Mouse (Mus musculus) liver, embryonic 13.5 days (tissue): ENCODE measurements around the gene Tagln3. TPM values are rescaled to one million over a fixed set of nuclear protein-coding genes. Genes with fewer than 3 reads are reported as not detected.
A peak's percentile ranks its signal among the peaks of the same experiment; 100 is the strongest.

ENCODE experiments used
- ATAC-seq: fragments of 200-750 bp; cut with Nextera tagmentation; 2 replicates; pipeline ENCODE4 v1.8.0; 2017; ENCODE audit warnings: low read depth, mild to moderate bottlenecking, moderate number of reproducible peaks, moderate library complexity
- DNase-seq: peaks from one replicate; pipeline ENCODE4 v3.0.0; 2022
- H3K27ac ChIP-seq: fragments of 300-500 bp; sonication (generic); 2 replicates; pipeline ENCODE4 v1.5.1; 2015; ENCODE audit warnings: moderate library complexity, mild to moderate bottlenecking, inconsistent platforms
- H3K27me3 ChIP-seq: fragments of 300-500 bp; sonication (generic); 2 replicates; pipeline ENCODE4 v1.6.1; 2015; ENCODE audit warnings: mild to moderate bottlenecking, inconsistent platforms
- H3K36me3 ChIP-seq: fragments of 300-500 bp; sonication (generic); 2 replicates; pipeline ENCODE4 v1.6.1; 2015; ENCODE audit warnings: mild to moderate bottlenecking, inconsistent platforms
- H3K4me1 ChIP-seq: fragments of 300-500 bp; sonication (generic); replicated peaks from 2 replicates; pipeline ENCODE4 v1.6.1; 2015; ENCODE audit warnings: inconsistent platforms
- H3K4me2 ChIP-seq: fragments of 300-500 bp; sonication (generic); 2 replicates; pipeline ENCODE4 v1.6.1; 2015; ENCODE audit warnings: inconsistent platforms, mild to moderate bottlenecking, moderate library complexity
- H3K4me3 ChIP-seq: fragments of 300-500 bp; sonication (generic); replicated peaks from 2 replicates; pipeline ENCODE4 v1.5.1; 2015; ENCODE audit warnings: mild to moderate bottlenecking, inconsistent platforms
- H3K9ac ChIP-seq: fragments of 300-500 bp; sonication (generic); 2 replicates; pipeline ENCODE4 v1.6.1; 2015; ENCODE audit warnings: mild to moderate bottlenecking, inconsistent platforms
- H3K9me3 ChIP-seq: fragments of 300-500 bp; sonication (generic); replicated peaks from 2 replicates; pipeline ENCODE4 v1.6.1; 2016; ENCODE audit warnings: inconsistent platforms
- WGBS: fragments of 180-500 bp; shearing (Covaris S2); methylation state at CpG from one replicate; pipeline ENCODE4 v1.1.7; 2015; ENCODE audit not compliant: insufficient replicate concordance; 5-methylcytosine and 5-hydroxymethylcytosine counted together
- polyA plus RNA-seq: library from polyadenylated mRNA; unstranded; fragments of >200 nt; fragmentation: Nextera tagmentation; extraction: Ambion mirVana; gene quantifications from 2 replicates; pipeline ENCODE4 v1.2.1, GENCODE M21; 2015

Tagln3 gene
- polyA plus RNA-seq, 1 experiment from 2014 or later = 0.48 TPM

- no peaks in the 10 kb centered on the region for H3K36me3 ChIP-seq
- no peak overlapping the region for H3K4me2 ChIP-seq
- H3K4me1 ChIP-seq = no peaks in the 10 kb centered on the region
- no peak overlapping the region for H3K4me3 ChIP-seq
- WGBS = 16% methylated on average over 9 of the region's 9 CpGs
- H3K9ac ChIP-seq = no peak overlapping the region
- DNase-seq (no peak), ATAC-seq (no peak)
- H3K27me3 ChIP-seq = no peaks in the 10 kb centered on the region
- H3K27ac ChIP-seq = no peak overlapping the region
- H3K9me3 ChIP-seq = no peaks in the 10 kb centered on the region
Observed at GRCm38 (mm10) chr16:45756855-45757254, 32.4 kb upstream of the Tagln3 start.

DNA sequence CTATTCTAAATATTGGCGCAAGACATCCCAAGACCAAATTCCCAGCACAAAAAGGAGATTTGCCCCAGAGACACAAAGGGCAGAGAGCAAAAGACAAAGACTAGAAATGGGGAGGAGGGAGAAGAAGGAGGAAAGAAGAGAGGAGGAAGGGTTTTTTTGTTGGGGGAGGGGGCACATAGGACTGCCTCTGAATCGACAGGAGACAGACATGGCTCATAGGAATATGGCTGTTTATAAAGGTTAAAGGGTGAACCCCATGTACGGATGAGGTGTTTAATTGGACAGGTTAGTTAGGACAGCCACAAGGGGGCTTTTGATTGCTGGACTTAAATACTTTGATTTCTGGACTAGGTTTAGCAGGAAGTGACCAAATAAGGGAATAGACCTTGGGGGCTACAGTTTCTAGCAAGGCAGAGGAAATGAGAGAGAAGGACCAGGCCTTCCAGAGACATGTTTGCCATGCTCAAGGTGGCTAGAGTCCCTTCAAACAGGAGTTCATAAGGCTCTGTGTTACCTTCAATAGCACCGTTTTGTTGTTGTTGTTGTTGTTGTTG is 19.3 kb upstream of the Tagln3 start:
- Histone ChIP-seq H3K4me1 (peaks cover 17% of the 10 kb centered on the region), H3K4me3 (no peak overlapping the region), H3K4me2 (peak overlapping the region; percentile 70), H3K27ac (no peak overlapping the region), H3K9ac (no peak overlapping the region), H3K27me3 (no peaks in the 10 kb centered on the region), H3K9me3 (no peaks in the 10 kb centered on the region), H3K36me3 (peaks cover 5% of the 10 kb centered on the region; the same call in 1 of the 2 replicates)
- DNase-seq = no peak
- ATAC-seq = no peak
- 80% methylated on average over 4 of the region's 4 CpGs for WGBS

DNA sequence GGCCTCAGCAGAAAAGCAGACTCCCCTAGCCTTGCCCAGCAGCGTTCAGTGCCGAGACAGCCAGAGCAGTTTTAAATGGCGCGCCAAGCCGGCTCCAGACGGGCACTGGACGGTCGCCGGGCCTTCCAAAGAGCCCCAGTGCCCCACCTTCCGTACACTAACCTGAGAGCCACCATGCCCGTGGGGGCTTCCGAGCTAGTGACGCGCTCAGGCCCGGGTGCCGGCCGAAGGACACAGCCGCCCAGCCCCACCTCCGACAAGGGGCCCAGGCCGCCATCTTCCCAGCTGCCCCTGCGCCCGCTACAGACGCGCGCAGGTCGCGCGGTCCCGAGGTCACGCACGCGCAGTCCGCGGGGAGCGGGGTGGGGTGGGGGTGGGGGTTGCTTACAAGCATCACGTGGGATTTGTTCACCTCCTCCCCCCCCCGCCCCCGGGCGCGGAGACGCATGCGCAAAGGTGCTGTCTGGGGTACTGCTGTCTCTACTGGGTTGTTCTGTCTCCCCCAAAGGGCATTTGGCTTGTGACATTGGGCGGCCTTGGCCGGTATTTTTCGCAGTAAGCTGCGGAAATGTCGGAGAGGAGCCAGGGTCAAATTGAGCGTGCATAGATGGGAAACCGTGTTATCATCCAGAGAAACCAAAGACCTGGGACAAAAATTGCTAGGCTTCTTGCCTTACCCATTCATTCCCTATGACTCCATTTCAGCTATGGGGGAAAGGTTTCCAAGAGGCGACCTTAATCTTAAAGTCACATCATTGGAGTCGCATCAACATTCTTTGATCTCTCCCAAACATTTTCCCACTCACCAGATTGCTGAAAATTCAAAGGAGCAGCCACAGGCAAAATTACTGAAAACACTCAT is 18.4 kb upstream of the Tagln3 start, which contains the start of gene Abhd10:
Gene Abhd10 (minus strand): TSS at position 341 of the 862 bp plus-strand sequence.
- Histone ChIP-seq H3K36me3 (peaks cover 11% of the 10 kb centered on the region; the same call in 1 of the 2 replicates), H3K9me3 (no peaks in the 10 kb centered on the region), H3K27ac (peak within 1 kb of the TSS; percentile 84), H3K9ac (peak within 1 kb of the TSS; percentile 90), H3K4me2 (peak within 1 kb of the TSS; percentile 70), H3K4me3 (peak within 1 kb of the TSS; percentile 86), H3K27me3 (no peaks in the 10 kb centered on the region), H3K4me1 (peaks cover 17% of the 10 kb centered on the region)
- DNase-seq (peak; percentile 80), ATAC-seq (peak; percentile 99)
- under 1% methylated on average over 40 of the region's 51 CpGs for WGBS

DNA sequence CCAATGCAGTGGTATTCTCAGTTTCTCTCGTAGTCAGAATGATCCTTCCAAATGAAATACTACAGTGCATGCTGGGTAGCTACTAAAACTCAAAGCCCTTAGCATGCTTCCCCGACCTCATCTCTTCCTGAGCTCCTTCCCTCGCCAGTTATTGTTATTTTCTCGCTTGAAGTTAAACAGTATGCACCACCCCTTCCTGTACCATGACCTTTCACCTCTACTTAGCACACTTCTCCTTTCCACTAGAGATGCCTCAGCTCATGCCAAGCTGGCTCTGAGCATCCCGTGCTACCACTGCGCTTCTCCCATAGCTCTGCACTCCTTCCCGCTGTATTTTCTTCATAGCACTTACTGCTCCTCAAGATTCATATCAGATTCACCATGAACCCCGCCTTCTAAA is 13.5 kb upstream of the Tagln3 start:
- DNase-seq (no peak), ATAC-seq (no peak)
- peaks cover 52% of the 10 kb centered on the region for H3K36me3 ChIP-seq
- WGBS = 74% methylated on average over 8 of the region's 8 CpGs
- no peak overlapping the region for H3K9ac ChIP-seq
- no peaks in the 10 kb centered on the region for H3K27me3 ChIP-seq
- no peaks in the 10 kb centered on the region for H3K9me3 ChIP-seq
- H3K4me1 ChIP-seq = peaks cover 9% of the 10 kb centered on the region
- no peak overlapping the region for H3K27ac ChIP-seq
- H3K4me3 ChIP-seq = no peak overlapping the region
- H3K4me2 ChIP-seq = no peak overlapping the region

DNA sequence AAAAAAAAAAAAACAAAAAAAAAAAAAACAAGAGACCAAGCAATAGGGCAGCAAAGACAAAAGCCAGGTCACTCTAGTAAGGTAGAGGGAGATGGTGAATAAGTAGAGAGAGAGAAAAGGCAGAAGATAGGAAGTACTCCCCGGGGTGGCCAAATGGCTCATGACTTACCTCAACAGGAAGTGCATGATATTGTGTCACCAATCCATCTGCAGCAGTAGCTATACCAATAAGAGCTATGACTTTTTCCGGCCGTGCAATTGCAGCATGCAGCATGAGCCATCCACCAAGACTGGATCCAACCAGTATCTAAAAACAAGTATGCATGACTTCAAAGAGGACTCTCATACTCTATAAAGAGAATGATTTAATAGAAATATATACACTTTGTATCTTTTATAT is 12.3 kb upstream of the Tagln3 start:
- H3K9me3 ChIP-seq = no peaks in the 10 kb centered on the region
- no peak for ATAC-seq

GRCm38 (mm10) chr16:45729163-45729562 is 4.8 kb upstream of the Tagln3 start:
- Histone ChIP-seq H3K36me3 (peaks cover 36% of the 10 kb centered on the region), H3K4me1 (peaks cover 6% of the 10 kb centered on the region), H3K9me3 (no peaks in the 10 kb centered on the region), H3K9ac (no peak overlapping the region), H3K4me3 (no peak overlapping the region), H3K27me3 (peaks cover 13% of the 10 kb centered on the region), H3K27ac (no peak overlapping the region), H3K4me2 (no peak overlapping the region)
- ATAC-seq (no peak), DNase-seq (no peak)
- 75% methylated on average over 5 of the region's 5 CpGs for WGBS

More for the DNA sequence above, 12.3 kb upstream of the Tagln3 start:
- Histone ChIP-seq H3K27me3 (no peaks in the 10 kb centered on the region), H3K9ac (no peak overlapping the region), H3K4me3 (no peak overlapping the region), H3K27ac (no peak overlapping the region), H3K36me3 (peaks cover 56% of the 10 kb centered on the region), H3K4me2 (no peak overlapping the region), H3K4me1 (peaks cover 9% of the 10 kb centered on the region)
- no peak for DNase-seq
- 58% methylated on average over 3 of the region's 3 CpGs for WGBS

GRCm38 (mm10) chr16:45724742-45725102 is 314 bp upstream of the Tagln3 start:
- peak overlapping the region; percentile 39; the same call in 1 of the 2 replicates for H3K9ac ChIP-seq
- no peaks in the 10 kb centered on the region for H3K9me3 ChIP-seq
- H3K27me3 ChIP-seq = peaks cover 25% of the 10 kb centered on the region
- peak overlapping the region; percentile 65 for H3K4me2 ChIP-seq
- no peak for DNase-seq
- peaks cover 10% of the 10 kb centered on the region for H3K4me1 ChIP-seq
- ATAC-seq = no peak
- no peak overlapping the region for H3K27ac ChIP-seq
- peak overlapping the region; percentile 47 for H3K4me3 ChIP-seq
- H3K36me3 ChIP-seq = peaks cover 10% of the 10 kb centered on the region
- WGBS = 8% methylated on average over 10 of the region's 10 CpGs

DNA sequence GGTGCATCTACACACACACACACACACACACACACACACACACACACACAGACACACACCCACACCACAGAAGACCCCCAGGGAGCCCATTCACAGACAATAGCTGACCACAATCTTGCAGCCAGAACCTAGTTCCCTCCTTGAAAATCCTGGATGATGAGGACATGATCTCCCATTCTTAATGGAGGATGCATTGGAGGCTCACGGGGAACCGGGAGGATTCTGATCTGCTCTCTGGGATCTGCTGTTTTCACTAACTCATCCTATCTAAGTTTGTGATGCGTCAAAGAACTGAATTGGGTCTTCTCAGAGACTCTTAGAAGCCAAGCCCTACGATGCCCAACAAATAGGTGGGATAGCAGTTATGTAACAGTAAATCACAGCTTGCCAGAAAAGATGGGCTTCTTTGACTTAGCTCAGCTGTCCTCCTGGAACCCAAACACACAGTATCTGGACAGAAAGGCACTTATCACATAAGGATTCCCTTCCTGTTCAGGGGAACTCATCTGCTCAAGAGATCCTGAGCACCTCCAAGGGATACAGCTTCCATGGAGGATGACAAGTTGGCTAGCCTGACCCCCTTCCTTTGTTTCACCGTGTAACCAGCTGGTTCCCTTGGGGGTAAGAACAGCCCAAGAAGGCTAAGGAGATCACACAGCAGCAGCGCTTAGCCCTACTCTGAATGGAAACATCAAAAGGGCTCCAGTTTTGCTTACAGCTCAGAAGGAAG is 1.1 kb downstream of the Tagln3 start:
- DNase-seq (no peak), ATAC-seq (no peak)
- Histone ChIP-seq H3K4me3 (no peak overlapping the region; the same call in 1 of the 2 replicates), H3K36me3 (peaks cover 1% of the 10 kb centered on the region; the same call in 1 of the 2 replicates), H3K9ac (no peak overlapping the region), H3K4me2 (0 out of 2 replicates have a peak overlapping the region, but pooled peaks have one; percentile 65), H3K4me1 (peaks cover 10% of the 10 kb centered on the region), H3K27ac (no peak overlapping the region), H3K27me3 (peaks cover 25% of the 10 kb centered on the region), H3K9me3 (no peaks in the 10 kb centered on the region)
- WGBS = 54% methylated on average over 6 of the region's 6 CpGs

GRCm38 (mm10) chr16:45722460-45722951 is 1.9 kb downstream of the Tagln3 start:
- Histone ChIP-seq H3K4me2 (no peak overlapping the region), H3K27ac (no peak overlapping the region), H3K27me3 (peaks cover 25% of the 10 kb centered on the region), H3K4me3 (no peak overlapping the region), H3K9ac (no peak overlapping the region), H3K4me1 (peaks cover 10% of the 10 kb centered on the region), H3K9me3 (no peaks in the 10 kb centered on the region), H3K36me3 (no peaks in the 10 kb centered on the region)
- no peak for ATAC-seq
- 37% methylated on average over 3 of the region's 3 CpGs for WGBS
- DNase-seq = no peak

GRCm38 (mm10) chr16:45720022-45720630 is 4.3 kb downstream of the Tagln3 start:
- no peak overlapping the region for H3K9ac ChIP-seq
- 71% methylated on average over 10 of the region's 10 CpGs for WGBS
- H3K4me2 ChIP-seq = no peak overlapping the region
- peaks cover 10% of the 10 kb centered on the region for H3K4me1 ChIP-seq
- DNase-seq (no peak), ATAC-seq (no peak)
- no peaks in the 10 kb centered on the region for H3K36me3 ChIP-seq
- H3K4me3 ChIP-seq = no peak overlapping the region
- H3K9me3 ChIP-seq = no peaks in the 10 kb centered on the region
- peaks cover 20% of the 10 kb centered on the region for H3K27me3 ChIP-seq
- H3K27ac ChIP-seq = no peak overlapping the region

GRCm38 (mm10) chr16:45718296-45718695 is 6.1 kb downstream of the Tagln3 start:
- H3K27ac ChIP-seq = no peak overlapping the region
- DNase-seq = no peak
- no peak overlapping the region for H3K4me2 ChIP-seq
- 83% methylated on average over 4 of the region's 4 CpGs for WGBS
- no peaks in the 10 kb centered on the region for H3K4me1 ChIP-seq
- no peaks in the 10 kb centered on the region for H3K36me3 ChIP-seq
- H3K4me3 ChIP-seq = no peak overlapping the region
- ATAC-seq = no peak
- no peak overlapping the region for H3K9ac ChIP-seq
- no peaks in the 10 kb centered on the region for H3K9me3 ChIP-seq
- peaks cover 3% of the 10 kb centered on the region; the same call in 1 of the 2 replicates for H3K27me3 ChIP-seq
